Mouse (Mus musculus) CD4-positive, CD25-positive, alpha-beta regulatory T cell, adult 4 months (primary cell): ENCODE measurements at regions not wholly inside any gene's neighbourhood (a gene's known extent, or its start where the extent isn't known, plus 50 kb on each side); places are given as distances from the start of the nearest gene placed in this dataset.
"Not testable (repeated sequence)": the region's sequence is repeated elsewhere in the genome, so short reads cannot be mapped to it uniquely, and the experiment has no call there.

Source experiments
- ATAC-seq: one replicate; pipeline ENCODE4 v1.8.0; 2017

DNA sequence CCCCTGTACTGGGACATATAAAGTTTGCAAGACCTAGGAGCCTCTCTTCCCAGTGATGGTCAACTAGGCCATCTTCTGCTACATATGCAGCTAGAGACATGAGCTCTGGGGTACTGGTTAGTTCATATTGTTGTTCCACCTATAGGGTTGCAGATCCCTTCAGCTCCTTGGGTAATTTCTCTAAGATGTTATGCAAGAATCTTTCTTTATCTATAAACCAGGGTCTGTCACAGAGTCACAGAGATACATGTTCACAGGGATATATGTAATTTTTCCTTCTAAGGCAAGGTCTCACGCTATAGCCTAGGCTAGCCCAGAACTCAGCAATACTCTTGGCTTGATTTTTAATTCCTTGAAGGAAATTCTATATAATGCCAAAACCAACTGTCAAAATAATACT, 56.9 kb downstream of the Zfp36l1 start:
- not testable (repeated sequence) for ATAC-seq

DNA sequence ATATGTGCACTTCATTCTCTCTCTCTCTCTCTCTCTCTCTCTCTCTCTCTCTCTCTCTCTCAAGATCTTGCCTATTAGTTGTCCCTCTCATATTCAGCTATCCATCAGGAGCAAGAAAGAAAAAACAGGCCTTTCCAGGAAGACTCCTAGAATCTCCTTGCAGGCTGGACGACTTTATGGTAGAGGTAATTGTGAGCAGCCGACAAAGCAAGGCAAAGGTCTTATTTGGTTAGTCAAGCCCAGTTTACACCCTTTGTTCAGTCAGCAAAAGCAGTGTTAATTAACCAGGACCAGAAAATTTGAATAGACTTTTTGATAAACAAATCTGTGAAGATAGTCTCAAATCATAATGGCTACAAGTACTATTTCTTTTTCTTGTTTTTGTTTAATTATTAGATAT, 57.4 kb downstream of the Zfp36l1 start:
- ATAC-seq: no peak

DNA sequence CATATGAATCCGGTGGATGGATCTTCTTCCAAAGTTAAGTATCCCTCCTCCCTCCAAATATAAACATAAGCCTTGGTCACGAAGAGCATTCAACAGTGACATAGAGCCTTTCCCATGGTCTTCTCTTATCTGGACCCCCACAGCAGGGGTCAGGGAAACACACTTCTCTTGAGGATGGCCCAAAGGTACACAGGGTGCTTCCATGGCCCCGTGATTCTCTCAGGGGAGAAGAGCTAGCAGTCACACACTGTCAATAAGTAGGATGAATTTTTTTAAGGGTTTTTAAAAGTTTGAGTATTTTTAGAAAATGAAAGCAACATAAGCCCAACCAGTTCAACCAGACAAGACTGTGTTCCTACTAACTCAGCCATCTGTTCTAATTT, 58.2 kb downstream of the Zfp36l1 start:
- no peak for ATAC-seq

DNA sequence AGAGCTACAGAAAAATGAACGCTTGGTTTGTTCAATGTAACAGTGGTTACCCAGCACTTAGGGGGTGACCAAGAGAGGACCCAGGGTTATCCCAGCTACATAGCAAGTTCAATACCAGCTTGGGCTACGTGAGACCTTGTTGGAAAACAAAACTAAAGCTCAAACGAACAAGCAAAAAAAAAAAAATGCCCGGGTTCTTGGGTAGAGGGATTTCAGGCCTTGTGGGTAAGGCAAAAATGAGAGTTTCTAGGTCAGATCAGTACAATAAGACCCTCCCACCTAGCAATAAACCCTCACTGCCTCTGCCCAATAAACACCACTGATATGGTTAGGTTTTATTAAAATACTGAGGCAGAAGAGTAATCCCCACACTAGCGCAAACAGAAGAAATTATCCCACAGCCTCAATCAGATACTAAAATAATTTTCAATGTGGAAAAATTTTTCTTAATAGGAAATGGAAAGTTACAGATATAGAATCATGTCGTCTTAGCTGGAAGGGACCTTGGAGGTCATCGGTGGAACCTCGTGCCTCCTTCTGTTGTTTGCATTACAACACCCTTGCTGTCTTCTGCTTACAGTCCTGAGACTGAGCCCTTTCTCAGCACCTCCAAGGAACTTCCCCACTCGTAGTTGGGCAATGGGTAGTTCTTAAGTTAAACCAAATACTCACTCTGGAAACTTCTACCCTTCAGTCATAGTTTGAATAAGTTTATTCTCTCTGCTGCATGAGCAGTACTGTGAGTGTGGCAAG, 58.7 kb downstream of the Zfp36l1 start:
- ATAC-seq: no peak

DNA sequence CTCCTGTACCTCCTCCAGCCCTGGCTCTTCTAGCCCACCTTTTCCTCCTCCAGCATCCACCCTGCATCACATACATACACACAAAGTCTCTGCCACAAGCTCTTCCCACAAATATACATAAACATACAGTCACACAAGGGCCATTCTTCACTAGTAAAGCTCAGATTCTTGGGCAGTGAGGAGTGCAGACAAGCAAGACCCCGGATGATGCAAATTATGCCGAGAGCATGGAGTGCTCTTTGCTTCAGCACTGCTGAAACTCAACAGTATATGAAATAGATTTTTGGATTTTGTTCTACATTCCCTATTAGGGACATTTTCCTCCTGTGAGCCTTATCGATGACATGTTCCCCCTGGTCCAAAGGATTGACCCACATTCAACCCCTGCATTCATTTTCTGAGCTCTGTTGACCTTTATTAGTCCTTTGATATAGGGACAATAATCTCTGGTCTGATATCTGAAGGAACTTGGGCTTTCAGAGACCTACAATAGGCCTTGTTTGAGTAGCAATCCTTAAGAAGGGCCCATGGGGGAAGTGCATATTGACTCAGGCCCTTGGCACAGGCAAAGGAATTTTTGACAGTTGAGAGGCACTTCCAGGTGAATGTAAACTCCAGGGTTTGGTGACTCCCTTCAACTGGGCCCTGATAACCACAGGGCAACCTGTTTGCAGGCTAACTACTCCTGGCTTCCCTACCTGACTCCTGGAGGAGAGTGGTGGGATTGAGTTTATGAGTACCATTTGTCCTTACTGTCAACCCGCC, 64.4 kb downstream of the Zfp36l1 start:
- ATAC-seq: no peak

DNA sequence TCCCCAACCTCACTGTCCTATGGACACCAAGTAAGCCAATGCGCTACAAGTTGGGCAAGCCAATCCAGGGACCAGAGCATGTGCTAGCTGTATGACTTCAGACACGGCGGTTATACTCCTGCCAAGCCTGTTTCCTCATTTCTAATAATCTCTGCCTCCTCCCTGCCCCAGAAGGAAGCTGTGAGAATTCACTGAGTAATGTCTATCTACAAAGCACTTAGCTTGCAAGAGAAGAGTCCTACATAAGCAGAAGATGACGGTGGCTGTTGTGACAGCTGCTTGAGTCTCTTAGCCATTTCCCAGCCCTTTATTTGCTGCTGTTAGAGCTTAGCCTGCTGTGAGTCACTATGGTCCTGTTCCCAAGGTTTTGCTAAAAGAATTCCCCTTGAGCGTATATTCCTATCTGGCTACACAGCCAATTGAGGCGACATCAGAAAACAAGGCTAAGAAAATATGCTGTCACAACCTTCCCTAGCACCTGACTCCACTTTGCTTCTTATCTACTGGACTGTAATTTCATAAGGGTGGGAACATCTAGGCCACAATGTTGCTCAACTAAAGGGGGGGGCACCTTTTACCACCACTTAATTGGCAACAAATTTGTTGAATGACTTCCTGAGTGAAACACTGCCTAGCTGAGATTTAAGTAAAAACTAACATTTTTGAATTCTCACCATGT, 66.0 kb downstream of the Zfp36l1 start:
- ATAC-seq: no peak

DNA sequence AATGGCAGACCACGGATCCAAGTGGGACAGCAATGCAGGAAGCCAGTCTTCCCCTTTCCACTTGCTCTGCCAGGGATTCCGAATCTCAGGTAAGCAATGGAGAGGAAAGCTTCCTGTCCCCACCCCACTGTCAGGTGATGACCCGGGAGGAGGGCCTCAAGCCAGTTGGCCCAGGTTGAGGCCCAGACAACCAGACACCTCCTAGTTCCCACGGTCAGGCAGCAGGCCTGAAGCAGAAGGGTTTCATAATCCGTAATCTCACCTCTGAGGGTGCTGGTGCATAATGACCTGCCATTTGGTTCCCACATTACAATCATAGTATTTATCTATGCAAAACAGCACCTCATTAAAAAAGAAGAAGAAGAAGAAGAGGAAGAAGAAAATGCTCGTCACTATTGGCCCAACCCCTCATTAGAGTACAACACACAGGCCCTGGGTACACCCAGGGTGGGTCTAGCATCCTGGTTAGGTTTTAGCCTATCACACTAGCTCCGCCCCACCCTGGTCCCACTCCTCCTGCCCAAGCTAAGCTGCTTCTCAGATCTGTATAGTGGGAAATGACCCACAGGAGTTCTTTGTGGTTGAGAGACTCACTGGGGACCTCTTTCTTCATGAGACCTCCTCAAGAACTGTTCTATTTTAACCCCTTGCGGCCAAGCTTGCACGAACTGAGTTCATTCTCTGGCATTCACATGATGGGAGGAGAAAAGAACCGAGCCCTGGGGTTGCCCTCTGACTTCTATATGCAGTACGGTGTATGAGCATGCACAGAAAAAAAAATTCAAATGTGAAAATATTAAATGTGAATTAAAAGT, 71.1 kb downstream of the Zfp36l1 start:
- no peak for ATAC-seq

DNA sequence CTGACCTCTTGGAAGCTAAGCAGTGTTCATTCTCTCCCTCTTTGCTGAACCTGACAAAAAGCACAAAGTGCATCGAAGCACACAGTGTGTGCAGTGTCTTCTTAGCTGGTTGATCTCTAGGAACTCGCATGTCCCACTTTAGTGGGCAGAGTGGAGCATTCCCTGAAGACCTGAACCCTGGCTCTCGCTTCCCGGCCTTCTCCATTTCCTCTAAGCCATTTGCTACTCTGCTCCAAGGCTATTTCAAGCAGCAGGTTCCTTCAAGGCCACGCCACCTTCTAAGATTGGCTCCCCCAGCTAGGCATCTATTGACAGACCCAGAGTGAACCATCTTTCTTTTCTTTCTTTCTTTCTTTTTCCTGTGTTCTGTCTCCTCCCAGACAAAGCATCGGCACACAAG, 71.8 kb downstream of the Zfp36l1 start:
- ATAC-seq: no peak

DNA sequence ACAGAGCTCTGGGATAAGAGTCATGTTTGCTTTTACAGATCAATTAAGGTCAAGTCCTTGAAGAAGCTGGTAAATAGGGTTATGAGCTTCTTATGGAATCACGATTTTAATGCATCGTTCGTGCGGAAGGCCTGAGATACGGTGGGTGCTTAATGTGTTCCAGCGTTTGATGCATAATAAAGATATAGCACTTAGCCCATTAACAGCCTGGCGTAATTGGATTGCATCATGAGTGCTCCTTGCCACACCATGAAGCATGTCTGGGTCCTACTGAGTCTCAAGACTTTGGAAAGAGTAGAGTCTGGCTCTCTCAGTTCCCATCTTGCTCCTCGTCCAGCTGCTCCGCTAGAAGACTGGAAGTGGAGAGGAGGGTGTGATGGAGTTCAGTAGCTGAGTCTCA, 72.6 kb downstream of the Zfp36l1 start:
- no peak for ATAC-seq

DNA sequence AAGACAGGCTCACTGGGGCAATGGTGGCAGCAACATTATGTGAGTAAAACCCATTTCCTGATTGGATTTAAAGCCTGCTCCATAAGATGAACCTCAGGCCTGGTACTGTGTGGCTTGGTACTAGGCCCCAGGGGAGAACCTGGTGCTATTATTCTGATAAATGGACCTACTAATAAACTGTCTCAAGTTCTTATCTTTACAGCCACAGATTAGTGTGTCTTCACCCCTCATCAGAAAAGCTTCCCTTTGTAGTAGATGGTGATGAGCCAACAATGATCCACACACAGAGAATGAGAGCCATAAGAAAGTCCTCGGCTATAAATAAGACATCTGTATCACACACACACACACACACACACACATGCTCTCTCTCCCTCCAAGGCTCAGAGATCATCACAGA, 73.7 kb downstream of the Zfp36l1 start:
- ATAC-seq: no peak

DNA sequence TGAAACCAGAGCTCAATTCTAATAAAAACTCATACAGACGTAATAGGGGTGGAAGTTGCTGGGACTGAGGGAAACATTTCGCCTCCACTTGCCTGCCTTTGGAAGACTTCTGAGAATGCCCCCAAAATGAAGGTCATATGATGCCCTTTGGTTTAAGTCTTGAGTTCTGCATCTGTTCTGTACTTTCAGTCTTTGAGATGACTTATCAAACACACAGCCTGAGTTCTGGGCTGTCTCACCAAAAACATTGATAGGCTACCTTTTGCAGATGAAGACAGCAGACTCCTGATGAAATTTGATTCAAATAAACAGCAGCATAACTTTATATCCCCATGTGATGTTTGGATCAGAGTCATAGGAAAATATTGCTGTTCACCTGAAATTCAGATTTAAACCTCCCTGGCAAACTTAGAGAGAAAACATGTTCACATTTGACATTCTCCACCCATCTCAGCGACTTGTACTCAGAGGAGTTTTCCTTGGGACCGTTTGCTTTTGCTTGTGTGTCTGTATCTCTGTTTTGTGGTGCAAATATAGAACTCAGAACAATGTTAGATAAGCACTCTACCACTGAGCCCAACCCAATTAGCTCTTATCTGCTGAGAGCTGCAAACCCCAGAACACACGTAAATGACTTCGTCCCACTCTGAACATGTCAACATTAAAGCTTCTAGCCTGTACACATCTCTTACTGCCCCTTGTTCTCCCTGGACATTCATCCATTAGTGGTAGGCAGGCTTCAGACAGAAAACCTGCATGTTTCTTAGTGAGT, 77.1 kb downstream of the Zfp36l1 start:
- no peak for ATAC-seq

DNA sequence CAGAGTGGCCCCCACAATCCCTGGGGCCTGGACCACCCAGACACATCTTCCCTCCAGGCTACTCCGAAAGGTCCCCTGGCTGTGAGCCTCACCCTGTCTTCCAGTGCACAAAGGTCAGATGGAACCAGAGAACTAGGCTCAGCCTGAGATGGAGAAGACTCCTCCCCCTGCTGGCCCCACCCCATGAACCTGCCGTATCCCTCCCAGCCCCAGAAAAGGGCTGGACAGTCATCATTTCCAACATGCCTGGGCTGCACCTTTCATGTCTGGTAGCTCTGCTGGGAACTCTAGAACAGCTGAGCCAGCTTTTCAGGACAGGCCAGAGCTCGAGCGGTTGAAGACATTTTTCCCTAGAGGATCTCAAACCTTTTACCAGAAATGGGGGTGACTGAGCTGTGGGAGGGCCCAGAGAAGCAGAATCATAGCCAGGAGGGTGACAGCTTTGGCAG, 77.8 kb downstream of the Zfp36l1 start:
- ATAC-seq: no peak

DNA sequence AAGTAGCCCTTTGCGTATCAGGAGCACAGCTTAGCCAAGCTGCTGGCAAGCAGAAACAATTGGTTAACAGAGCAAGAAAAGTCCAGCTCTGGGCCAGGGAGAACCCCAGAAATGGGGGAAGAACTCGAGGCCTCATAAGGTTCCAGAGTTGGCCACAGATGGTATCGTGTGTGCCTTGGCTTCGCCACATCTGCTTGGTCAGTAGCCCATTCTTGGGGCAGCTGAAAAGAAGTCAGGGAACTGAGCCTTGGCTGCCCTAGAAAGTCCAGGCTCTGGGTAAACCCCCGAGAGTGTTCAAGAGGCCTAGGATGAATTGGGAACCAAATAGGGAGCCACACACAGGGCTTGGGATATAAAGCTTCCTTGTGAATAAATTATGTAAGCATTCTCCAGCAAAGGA, 78.7 kb downstream of the Zfp36l1 start:
- no peak for ATAC-seq

DNA sequence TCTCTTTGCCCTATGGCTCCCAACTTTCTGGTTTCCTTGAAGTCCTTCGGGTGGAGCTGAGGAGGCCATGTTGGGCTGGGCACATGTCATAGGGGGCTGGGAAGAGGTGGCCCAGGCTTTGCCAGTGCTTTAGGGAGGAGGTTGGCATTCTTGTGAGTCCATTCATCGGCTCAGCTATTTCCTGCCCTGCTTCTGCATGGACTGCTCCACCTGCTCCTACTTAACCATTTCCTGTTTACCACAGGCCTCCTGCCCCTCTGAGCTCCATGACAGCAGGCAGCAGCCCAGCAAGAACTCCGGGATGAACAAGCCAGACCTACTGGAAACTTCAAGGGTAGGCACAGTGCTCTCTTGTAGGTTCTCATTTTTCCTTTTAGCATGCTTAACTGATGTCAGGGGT, 80.3 kb downstream of the Zfp36l1 start:
- ATAC-seq: no peak

DNA sequence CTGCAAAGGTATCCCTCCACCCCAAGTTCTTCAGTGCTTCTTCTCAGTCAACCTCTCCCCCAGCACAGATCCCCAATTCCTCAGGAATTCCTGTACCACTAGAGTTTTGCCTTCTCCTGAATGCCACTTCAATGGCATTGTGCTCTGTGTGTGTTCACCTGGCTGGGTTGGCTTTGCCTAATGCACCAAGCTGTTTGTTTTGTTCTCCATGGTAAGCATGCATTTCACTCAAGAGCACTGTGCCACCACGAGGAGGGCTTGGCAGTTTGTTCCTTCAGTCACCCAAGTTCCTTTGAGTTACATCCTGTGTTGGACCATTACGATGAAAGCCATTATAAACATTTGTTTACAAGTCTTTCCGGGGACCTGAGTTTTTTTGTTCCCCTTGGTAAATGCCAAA, 84.5 kb downstream of the Zfp36l1 start:
- no peak for ATAC-seq

DNA sequence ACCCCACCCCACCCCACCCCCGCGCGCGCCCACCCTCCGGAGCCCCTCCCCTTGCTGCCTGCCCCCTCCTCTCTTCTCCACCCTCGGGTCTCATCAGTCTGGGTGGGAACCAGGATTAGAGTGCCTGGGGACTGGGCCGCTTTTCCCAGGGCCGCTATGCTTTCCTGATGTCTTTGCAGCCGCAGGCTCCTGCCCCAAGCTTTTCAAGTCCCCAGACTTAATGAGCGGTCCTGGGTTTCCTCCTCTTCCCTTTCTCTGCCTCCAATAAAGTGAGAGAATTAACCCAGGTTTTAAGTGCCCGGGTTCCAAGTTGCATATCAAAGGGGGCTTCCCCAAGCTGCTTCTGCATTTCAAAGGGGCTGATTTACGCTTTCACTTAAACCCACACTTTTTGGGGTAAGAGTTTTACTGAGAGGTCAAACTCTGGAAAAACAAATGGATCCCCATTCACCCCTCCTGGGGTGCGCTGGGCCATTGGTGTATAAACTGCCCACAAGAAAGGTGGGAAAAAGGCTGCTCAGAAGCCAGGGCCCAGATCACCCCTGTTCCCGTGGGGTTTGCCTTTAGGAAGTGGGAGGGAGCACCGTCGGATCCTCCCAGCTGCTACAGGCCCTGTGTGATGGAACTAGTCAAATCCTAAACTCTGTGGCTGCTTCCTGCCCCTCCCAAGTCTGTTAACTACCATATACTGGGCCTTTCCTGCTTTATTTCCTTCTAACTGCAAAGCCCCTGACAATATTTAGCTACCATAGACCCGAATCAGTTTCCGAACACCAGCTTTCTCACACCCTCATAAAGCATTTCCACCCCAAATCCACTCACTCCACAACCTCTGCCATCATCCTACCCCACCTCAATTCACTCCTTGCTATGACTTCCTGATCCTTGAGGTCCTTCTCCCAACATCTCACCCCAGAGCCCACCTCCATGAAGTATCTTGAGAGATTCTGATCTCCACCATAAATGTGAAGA, 89.4 kb downstream of the Zfp36l1 start:
- ATAC-seq: no peak

DNA sequence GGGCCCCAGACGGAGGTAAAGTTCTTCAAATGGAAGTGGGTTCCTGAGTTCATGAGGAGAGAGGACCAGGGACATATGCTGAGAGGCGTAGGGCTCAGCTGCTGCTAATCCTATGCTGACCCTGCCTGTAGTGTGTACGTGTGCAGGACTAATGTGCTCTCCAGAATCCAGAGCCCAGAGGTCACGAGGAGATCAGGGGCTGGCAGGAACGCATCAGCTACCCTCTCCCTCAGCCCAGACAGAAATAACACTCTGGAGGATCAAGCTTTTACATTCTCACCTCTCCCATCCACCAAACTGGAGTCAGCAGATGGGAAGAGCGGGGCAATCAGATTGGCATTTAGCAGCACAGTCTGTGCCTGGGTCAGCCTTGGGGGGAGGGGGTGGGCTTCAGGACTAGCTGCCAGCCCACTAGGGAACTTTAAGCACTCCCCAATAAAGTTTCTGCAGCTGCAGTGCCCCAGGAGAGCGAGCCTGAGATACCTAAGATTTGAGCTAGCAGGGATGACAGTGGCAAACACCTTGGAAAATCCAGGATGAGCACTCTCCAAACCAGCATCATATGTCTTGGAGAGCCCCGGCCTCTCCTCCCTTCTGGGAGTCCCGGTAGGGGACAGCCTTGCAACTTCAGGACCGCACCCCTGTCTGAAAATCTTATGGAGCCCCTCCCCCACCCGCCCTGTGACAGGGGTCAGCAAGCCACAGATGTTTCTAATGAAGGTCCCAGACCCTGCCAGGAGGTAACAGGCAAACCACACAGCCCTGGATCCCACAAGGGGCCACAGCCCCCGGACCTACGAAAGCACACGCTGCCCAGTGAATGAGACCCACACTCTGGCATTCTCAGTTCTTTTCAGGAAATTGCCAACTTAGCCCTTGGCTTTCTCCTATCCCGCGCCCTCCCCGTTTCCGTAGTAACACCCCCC, 90.4 kb downstream of the Zfp36l1 start:
- no peak for ATAC-seq

DNA sequence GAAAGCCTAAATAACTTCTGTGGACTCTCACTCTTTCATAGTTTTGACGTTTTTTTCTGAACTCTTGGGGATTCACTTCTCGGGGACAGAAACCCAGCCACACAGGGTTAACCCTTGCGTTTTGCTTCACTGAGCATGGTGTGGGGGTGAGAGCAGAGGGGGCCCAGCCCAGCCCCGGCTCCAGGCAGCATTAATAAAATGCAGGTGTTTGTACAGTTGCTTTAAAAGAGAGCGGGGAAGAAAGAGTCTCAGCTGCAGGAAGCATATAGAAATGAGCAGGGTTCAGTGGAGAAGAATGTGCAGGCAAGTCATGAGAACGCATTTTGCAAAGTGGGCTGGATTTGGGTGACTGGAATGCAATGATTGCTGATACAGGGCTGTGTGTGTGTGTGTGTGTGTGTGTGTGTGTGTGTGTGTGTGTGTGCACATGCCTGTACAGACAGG, 91.8 kb downstream of the Zfp36l1 start:
- no peak for ATAC-seq

DNA sequence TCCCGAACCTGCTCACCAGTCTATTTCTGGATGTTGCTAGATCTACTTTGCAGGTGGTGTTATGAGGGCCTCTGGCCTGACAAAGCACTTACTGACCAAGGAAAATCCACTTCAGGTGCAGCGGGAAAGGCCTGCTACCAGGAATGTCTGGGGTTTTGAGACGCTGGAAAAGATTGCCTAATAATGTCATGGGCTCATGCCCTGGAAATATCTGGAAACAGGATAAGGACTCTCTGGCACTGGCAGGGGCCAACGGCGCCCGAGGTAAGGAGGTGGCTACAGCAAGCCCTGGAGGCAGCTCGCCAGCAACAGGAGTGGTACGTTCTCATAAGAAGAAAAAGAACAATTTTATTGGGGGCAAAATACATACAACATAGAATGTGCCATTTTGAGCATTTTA, 94.7 kb downstream of the Zfp36l1 start:
- no peak for ATAC-seq
